Mouse (Mus musculus): ENCODE measurements around the gene Krtap12-1.
"Not testable (repeated sequence)": the region's sequence is repeated elsewhere in the genome, so short reads cannot be mapped to it uniquely, and the experiment has no call there.

The Krtap12-1 gene

DNA sequence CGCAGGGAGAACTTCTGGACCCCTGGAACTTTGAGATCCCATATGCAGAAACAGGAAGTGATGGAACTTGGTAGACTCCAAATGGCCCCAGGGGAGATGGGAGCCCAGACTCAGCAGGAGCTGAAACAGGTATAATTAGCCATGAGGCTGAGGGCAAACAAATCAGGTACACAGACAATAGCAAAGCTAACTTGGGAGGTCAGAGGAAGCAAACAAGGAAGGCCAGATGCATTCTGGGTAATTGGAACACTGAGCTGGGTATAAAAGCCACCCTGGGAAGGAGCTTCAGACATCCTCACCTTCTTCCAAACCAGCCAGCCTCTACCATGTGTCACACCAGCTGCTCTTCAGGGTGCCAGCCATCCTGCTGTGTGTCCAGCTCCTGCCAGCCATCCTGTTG lies at the start of gene Krtap12-1:
Gene Krtap12-1, plus strand, starts transcription at position 301 of the 400 bp plus-strand sequence.
- not testable (repeated sequence) for DNase-seq (ENCODE audit: low spot score in 2 of 2)

DNA sequence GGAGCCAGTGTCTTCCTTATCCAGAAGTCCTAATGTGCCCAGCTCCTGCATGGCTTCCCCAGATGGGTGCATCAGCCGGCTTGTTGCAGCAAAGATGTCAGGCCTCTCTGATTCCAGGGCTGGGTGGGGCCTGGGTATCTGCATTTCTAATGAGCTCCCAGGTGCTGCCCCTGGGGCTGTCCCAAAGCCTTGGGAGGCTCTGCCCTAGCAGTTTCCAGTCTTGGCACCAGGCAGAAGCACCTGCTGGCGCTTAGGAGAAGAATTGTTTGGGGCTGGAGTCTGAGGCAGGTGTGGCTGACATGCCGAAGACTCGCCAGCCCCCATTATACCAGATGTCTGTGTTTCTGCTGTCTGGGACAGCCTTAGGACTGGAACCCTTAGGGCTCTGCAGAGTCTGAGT lies 49.7 kb upstream of the Krtap12-1 start:
- no peak for DNase-seq (ENCODE audit: low spot score in 2 of 2)

DNA sequence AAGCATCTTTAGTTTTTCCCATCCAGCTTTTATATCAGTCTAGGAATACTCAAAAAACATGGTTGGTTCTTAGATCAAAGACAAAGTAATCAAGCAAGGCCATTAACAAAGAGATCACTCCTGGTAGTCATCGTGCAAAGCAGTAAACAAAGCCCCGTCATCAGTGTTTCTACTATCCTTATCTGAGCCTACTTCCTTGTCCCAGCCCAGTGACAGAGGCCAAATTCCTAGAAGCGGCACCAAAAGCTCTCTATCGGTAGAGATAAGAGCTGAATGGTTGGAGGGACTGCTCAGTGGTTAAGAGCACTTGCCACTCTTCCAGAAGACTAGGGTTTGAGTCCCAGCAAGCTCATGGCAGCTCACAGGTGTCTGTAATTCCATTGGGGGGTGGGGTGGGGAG lies 48.9 kb upstream of the Krtap12-1 start:
- DNase-seq (ENCODE audit: low spot score in 2 of 2): no peak

DNA sequence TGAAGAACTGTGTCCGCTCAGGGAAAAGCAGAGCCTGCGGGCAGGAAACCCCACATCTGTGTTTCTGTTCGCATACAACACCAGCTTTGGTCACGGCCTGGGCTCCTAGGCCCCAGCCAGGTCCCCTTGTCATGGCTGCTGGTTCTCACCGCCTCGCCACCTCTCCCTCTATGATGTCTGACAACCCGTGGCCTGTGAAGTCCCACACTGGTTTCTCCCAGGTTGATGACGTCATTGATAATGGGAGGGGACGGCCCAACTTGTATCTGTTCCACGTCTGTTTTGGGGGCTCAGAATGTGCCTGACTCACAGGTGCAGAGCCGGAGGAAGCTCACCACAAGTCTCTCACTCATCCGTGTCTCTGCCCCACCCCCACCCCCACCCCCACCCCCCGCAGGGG lies 46.6 kb upstream of the Krtap12-1 start:
- DNase-seq (ENCODE audit: low spot score in 2 of 2): peak; percentile 35 to 56

DNA sequence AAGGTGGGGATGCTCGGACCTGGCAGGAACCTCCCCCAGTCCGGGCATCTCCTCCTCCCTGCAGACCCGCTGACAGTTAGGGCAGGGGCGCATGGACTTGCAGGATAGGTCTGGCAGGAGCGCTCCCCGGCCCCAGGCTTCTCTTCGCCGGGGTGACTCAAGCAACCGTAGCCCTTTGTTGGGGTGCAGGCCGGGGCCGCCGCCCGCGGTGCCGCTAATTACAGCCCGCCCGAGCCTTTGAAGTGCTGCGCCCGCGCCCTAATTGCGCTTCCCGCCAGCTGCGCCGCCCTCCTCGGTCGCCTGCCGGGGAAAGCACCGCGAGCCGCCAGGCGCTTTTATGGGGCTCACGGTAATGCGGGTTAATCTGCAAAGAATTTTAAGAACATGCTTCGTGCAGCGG lies 42.8 kb upstream of the Krtap12-1 start:
- DNase-seq (ENCODE audit: low spot score in 2 of 2): peak in 1 of 2 experiments; percentile 26

DNA sequence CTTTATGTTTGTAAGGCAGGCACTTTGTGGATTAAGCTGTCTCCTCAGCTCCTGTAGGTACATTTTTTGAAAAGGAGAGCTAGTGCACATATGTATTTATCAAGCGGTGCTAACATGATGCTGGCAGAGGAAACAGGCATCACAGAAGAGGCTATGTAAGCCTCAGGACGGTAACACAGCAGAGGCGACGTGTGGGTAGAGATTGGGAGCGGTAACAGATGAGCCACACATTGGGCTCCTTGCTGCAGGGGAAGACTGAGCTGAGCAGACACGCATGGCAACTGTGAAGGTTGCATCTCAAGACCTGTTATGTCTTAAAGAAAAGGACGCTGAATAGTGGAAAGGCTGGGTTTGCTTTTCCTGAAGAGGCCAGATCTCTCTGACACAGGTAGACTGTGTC lies 37.4 kb upstream of the Krtap12-1 start:
- DNase-seq (ENCODE audit: low spot score in 2 of 2): no peak

DNA sequence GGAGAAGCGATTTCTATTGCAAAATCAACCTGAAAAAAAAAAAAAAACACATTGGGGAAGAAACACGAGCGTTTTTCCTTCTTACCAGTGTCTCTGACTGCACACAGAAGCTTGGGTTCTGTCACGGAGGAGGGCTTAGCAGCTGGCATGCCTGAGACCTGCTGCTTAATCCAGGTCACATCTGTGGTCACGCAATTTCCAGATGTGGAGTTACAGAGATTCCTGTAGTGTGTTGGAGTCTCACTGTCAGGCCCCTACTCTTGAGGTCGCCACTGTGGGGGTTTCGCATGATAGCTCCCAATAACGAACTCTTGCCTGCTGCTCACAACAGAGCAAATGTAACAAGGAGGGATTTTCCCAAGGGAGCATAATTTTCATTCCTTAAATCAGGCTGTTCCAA lies 36.2 kb upstream of the Krtap12-1 start:
- DNase-seq (ENCODE audit: low spot score in 2 of 2): no peak

DNA sequence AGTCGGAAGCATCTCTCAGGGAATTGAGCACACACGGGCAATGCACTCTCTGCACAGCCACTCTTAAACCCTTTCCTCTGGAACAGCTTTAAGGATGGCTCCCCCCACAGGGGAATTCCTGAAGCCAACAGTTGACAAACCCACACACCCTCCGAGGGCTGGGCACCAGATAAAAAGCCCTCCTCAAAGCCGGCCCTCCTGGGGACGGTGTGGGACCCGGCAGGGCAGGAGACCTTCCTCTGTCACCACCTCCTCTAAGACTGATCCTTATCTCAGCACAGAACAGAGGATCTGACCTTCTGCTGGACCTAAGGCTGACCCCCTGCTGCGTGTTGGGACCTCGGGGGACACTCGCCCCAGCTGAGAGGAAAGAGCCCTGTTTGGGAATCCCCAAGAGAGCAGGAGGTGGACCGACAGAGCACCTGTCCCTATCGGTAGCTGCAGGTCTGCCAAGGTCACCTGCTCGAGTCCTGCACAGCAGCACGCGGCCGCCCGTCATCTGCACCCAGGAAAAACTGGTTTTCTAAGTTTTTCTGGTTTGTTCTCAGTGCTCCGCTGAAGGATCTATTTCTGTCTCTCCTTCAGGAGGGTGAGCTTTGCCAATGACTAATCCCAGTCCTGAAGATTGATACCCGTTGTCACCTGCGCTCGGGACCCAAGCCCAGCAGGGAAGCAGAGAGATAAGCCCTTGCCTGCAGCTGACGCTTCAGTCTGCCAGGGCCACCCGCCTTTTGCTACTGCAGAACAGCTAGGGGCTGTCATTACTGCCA lies 34.3 kb upstream of the Krtap12-1 start, which contains the start of gene Tspear:
Gene Tspear, plus strand, starts transcription at position 675 of the 770 bp plus-strand sequence.
- DNase-seq (ENCODE audit: low spot score in 2 of 2): no peak

DNA sequence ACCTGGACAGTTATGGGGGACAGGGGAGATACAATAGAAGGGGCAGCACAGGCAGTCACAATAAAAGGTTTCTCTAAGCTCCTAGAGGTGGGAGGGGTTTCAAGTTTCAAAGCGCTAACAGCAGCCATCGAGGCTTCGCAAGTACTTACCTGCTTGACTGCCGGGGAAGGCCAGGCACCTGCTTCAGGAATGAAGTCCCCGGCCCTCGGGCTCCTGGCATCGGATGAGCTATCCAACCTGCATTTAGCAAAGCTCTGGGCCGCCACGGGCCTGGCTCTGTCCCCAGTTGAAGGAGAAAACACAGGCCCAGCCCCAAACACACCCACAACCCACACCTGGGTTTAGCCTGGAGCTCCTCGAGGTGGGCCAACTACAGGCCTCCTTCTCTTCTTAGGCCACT lies 33.4 kb upstream of the Krtap12-1 start:
- DNase-seq (ENCODE audit: low spot score in 2 of 2): no peak

DNA sequence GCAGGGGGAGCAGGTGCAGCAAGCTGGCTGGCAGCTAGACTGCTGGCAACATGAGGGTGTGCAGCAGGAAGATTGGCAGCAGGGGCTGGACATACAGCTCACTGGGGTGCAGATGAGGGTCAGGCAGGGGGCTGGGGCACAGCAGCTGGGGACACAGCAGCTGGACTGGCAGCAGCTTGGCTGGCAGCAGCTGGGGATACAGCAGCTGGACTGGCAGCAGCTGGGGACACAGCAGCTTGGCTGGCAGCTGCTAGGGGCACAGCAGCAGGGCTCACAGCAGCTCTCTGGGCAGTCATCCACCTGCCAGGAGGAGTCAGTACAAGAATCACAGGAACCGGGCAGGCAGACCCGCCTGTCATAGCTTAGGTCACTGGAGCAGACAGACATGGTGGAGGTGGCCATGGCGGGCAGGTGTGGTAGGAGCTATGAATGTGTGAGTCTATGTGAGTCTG lies 30.0 kb upstream of the Krtap12-1 start, which contains the start of gene Gm19402:
Gene Gm19402, minus strand, starts transcription at position 402 of the 452 bp plus-strand sequence.
- DNase-seq (ENCODE audit: low spot score in 2 of 2): not testable (repeated sequence)

DNA sequence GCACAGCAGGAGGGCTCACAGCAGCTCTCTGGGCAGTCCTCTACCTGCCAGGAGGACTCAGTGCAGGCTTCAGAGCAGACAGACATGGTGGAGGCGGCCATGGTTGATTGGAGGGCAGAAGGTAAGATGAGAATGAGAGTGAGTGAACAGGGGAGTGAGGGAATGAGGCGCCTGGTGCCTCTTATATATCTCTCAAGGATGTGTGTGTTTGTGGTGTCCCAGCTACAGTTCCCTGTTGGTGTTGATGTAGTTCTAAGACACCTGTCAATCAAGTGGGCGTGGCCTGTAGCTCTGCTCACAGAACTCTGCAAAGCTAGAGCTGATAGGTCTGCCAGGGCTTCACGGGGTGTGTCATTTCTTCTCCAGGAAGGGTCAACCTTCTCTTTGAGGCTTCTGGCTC lies 23.3 kb upstream of the Krtap12-1 start, which contains the start of gene Gm9508:
Gene Gm9508, minus strand, starts transcription at position 101 of the 400 bp plus-strand sequence.
- DNase-seq (ENCODE audit: low spot score in 2 of 2): no peak

DNA sequence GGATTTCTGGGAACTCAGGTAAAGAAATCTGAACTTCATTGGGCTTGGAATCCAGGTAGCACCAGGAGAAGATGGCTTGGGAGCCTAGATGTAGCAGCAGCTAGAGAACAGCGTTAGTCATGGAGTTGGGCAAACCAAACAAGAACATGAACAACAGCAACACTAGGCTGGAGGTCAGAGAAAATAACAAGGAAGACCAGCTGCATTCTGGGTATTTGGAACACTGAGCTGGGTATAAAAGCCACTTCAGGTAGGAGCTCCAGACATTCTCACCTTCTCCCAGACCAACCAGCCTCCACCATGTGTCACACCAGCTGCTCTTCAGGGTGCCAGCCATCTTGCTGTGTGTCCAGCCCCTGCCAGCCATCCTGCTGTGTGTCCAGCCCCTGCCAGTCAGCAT lies 14.1 kb upstream of the Krtap12-1 start, which contains the start of gene Gm10272:
Gene Gm10272, plus strand, starts transcription at position 301 of the 400 bp plus-strand sequence.
- no peak for DNase-seq (ENCODE audit: low spot score in 2 of 2)

DNA sequence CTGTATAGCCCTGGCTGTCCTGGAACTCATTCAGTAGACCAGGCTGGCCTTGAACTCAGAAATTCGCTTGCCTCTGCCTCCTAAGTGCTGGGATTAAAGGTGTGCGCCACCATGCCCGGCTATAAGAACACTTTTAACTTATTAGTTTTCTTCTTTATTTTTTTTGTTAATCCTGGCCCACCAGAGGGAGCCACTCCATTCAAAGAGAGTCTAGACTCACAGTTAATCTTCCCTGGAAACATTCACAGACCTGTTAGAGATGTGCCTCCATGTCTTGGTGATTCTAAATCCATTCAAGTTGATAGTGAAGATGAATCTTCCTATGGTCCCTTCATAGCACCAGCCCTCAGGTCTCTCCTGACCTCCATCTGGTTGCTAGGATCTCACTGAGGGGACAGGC lies 10.6 kb upstream of the Krtap12-1 start:
- DNase-seq (ENCODE audit: low spot score in 2 of 2): no peak

DNA sequence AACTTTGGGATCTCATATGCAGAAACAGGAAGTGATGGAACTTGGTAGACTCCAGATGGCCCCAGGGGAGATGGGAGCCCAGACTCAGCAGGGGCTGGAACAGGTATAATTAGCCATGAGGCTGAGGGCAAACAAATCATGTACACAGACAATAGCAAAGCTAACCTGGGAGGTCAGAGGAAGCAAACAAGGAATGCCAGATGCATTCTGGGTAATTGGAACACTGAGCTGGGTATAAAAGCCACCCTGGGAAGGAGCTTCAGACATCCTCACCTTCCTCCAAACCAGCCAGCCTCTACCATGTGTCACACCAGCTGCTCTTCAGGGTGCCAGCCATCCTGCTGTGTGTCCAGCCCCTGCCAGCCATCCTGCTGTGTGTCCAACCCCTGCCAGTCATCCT lies 9.2 kb upstream of the Krtap12-1 start, which contains the start of gene Gm10024:
Gene Gm10024, plus strand, starts transcription at position 301 of the 400 bp plus-strand sequence.
- DNase-seq (ENCODE audit: low spot score in 2 of 2): not testable (repeated sequence)

DNA sequence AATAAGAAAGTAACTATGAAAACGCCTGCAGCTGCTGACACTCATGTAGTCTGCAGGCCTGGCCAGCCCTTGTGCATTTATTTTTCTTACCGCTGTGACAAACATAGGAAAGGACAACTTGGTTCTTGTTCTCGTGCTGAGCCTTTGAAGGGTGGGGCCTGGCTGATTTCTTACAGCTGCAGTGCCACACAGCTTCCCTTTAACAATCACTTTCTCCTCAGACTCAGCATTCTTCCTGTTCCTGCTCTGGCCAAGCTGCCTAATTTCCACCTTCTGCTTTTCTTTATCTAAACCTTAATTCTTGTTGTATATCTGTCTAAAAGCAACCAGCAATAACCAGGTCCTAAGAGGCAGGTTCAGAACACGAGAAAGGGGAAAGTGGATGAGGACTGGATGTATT lies 6.7 kb upstream of the Krtap12-1 start:
- no peak for DNase-seq (ENCODE audit: low spot score in 2 of 2)

DNA sequence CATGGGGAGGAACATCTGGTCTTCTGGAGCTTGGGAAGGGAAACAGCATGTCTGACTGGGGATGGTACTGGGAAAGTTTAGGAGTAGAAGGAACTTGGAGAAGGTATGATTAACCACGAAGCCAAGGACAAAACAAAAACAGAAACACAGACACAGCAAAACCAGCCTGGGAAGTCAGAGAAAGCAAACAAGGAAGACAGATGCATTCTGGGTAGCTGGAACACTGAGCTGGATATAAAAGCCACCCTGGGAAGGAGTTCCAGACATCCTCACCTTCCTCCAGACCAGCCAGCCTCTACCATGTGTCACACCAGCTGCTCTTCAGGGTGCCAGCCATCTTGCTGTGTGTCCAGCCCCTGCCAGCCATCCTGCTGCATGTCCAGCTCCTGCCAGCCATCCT lies 4.9 kb upstream of the Krtap12-1 start, which contains the start of gene Gm10142:
Gene Gm10142, plus strand, starts transcription at position 301 of the 400 bp plus-strand sequence.
- DNase-seq (ENCODE audit: low spot score in 2 of 2): no peak

DNA sequence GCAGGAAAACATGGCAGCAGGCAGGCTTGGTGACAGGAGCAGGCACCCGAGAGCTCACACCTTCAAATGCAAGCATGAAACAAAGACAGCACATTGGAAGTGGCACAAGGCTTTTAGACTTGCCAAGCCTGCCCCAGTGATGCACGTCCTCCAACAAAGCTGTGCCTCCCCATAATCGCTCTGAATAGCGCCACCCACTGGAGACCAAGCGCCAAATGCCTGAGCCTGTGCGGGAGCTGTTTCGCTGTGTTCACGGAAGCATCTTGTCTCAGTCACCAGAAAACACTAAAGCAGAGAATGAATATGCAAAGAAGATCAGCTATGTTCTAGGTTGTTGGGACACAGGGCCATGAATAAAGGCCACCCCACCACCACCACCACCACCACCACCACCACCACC lies 4.5 kb downstream of the Krtap12-1 start:
- no peak for DNase-seq (ENCODE audit: low spot score in 2 of 2)

DNA sequence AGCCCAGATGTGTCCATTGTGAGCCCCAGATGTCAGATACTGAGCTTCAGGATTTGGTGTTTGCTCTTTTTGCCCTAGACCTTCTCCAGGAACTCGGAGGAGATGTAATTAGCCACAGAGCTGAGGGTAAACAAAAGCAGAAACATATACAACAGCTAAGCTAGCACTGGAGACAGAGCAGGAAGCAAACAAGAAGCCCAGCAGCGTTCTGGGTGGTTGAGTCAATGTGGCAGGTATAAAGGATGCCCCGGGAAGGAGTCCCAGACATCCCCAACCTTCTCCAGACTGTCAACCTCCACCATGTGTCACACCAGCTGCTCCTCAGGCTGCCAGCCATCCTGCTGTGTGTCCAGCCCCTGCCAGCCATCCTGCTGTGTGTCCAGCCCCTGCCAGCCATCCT lies 5.8 kb downstream of the Krtap12-1 start, which contains the start of gene Gm10100:
Gene Gm10100, plus strand, starts transcription at position 301 of the 400 bp plus-strand sequence.
- DNase-seq (ENCODE audit: low spot score in 2 of 2): no peak

DNA sequence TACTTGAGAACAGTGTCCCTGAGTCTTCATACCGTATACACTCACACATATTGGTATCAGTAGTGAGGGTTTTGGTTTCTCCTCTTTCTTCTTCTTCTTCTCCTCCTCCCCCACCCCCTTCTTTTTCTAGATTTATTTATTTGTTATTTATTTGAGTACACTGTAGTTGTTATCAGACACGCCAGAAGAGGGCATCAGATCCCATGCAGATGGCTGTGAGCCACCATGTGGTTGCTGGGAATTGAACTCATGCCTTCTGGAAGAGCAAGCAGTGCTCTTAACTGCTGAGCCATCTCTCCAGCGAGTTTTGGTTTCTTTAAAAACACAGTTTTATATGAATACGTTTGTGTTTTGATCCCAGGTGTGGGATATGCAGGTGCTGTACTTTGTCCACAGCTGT lies 7.9 kb downstream of the Krtap12-1 start:
- DNase-seq (ENCODE audit: low spot score in 2 of 2): no peak

DNA sequence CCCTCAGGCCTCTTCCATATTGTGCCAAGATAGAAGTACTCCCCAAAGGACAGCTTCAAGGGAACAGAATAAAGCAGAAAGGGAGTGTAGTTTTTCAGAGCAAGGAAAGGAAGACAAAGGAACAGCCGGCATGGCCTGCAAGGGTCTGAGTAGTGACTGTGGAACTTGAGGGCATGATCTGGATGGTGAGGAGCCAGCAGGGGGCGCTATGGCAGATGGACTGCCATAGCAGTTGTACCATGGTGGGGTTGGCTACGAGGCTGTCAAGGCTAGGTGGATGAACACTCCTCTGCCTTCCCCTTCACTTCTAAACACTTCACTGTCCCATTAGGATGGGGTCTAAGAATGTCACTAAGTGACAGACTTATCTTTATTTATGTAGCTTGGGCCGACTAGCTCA lies 8.8 kb downstream of the Krtap12-1 start:
- peak in 1 of 2 experiments; percentile 20 for DNase-seq (ENCODE audit: low spot score in 2 of 2)

DNA sequence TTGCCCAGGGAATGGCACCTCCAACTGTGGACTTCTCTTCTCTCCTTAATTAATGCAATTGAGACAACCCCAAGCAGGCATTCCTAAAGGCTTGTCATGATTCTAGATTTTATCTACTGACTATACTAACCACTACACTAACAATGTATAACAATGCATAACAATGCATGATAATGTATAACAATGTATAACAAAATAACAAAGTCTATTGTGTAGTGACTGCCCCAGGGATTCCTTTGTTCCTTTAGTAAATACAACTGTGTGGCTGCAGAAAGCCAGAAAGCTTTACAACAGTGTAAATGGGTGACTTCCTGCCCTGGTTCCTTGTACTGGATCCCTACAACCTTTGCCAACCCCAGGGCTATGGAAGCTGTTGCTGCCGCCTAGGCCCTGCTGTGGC lies 15.5 kb downstream of the Krtap12-1 start:
- no peak for DNase-seq (ENCODE audit: low spot score in 2 of 2)

DNA sequence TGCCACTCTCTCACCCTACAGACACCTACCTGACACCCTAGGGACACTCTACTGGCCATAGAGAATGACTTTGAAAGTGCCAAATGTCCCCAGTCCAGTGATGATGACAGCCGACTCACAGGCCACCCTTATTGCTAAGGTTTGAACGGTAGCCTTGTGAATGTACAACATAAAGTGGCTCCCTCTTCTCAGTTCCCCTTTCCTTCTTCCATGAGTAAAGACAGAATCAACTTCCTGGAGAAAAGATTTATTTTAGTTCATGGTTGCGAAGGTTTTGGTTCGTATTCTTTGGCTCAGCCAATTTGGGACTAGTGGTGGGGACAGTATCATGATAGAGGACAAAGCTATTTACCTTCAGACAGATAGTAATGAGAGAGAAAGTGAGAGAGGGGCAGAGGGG lies 18.5 kb downstream of the Krtap12-1 start:
- no peak for DNase-seq (ENCODE audit: low spot score in 2 of 2)

Data from thymus, postnatal 10 days (tissue).